Mouse (Mus musculus): ENCODE results near the gene Pdzd8. TPM values are rescaled to one million over a fixed set of nuclear protein-coding genes. Genes with fewer than 3 reads are reported as not detected.

Pdzd8 gene
- polyA plus RNA-seq, 1 experiment from 2014 or later = 15.0 TPM

- H3K4me2 ChIP-seq (ENCODE audit: low read length) = no peak overlapping the region
- no peaks in the 10 kb centered on the region for H3K4me1 ChIP-seq (ENCODE audit: control insufficient read depth, insufficient read depth, low read length)
- no peaks in the 10 kb centered on the region for H3K27me3 ChIP-seq (ENCODE audit: control insufficient read depth, insufficient read depth, low read length)
- H3K36me3 ChIP-seq (ENCODE audit: control insufficient read depth, insufficient read depth, low read length) = no peaks in the 10 kb centered on the region
- WGBS = 85% methylated on average over 2 of the region's 2 CpGs
- H3K27ac ChIP-seq (replicated peaks; ENCODE audit: low read depth, low read length) = no peak overlapping the region
- H3K9me3 ChIP-seq (ENCODE audit: control insufficient read depth, low read length) = peaks cover 9% of the 10 kb centered on the region; the same call in 1 of the 2 replicates
- DNase-seq (no peak), ATAC-seq (ENCODE audit: low FRiP score, low TSS enrichment) (no peak)
- H3K9ac ChIP-seq (replicated peaks; ENCODE audit: low read length) = no peak overlapping the region
- no peak overlapping the region for H3K4me3 ChIP-seq (replicated peaks; ENCODE audit: low read depth, low read length)
These were observed 30.9 kb upstream of the Pdzd8 start for GRCm38 (mm10) chr19:59376481-59376880.

GRCm38 (mm10) chr19:59374940-59375339, 29.4 kb upstream of the Pdzd8 start:
- H3K9me3 ChIP-seq (ENCODE audit: control insufficient read depth, low read length) = peaks cover 9% of the 10 kb centered on the region; the same call in 1 of the 2 replicates
- no peaks in the 10 kb centered on the region for H3K36me3 ChIP-seq (ENCODE audit: control insufficient read depth, insufficient read depth, low read length)
- no peak overlapping the region for H3K9ac ChIP-seq (replicated peaks; ENCODE audit: low read length)
- no peak overlapping the region for H3K4me2 ChIP-seq (ENCODE audit: low read length)
- H3K4me3 ChIP-seq (replicated peaks; ENCODE audit: low read depth, low read length) = no peak overlapping the region
- WGBS = 85% methylated on average over 6 of the region's 6 CpGs
- no peak overlapping the region for H3K27ac ChIP-seq (replicated peaks; ENCODE audit: low read depth, low read length)
- ATAC-seq (ENCODE audit: low FRiP score, low TSS enrichment) = no peak
- no peaks in the 10 kb centered on the region for H3K27me3 ChIP-seq (ENCODE audit: control insufficient read depth, insufficient read depth, low read length)
- H3K4me1 ChIP-seq (ENCODE audit: control insufficient read depth, insufficient read depth, low read length) = no peaks in the 10 kb centered on the region
- no peak for DNase-seq

- no peak for ATAC-seq (ENCODE audit: low FRiP score, low TSS enrichment)
- Histone ChIP-seq H3K4me1 (ENCODE audit: control insufficient read depth, insufficient read depth, low read length) (no peaks in the 10 kb centered on the region), H3K27ac (replicated peaks; ENCODE audit: low read depth, low read length) (no peak overlapping the region), H3K9ac (replicated peaks; ENCODE audit: low read length) (no peak overlapping the region), H3K36me3 (ENCODE audit: control insufficient read depth, insufficient read depth, low read length) (no peaks in the 10 kb centered on the region), H3K9me3 (ENCODE audit: control insufficient read depth, low read length) (peaks cover 9% of the 10 kb centered on the region; the same call in 1 of the 2 replicates), H3K4me2 (ENCODE audit: low read length) (no peak overlapping the region), H3K27me3 (ENCODE audit: control insufficient read depth, insufficient read depth, low read length) (no peaks in the 10 kb centered on the region), H3K4me3 (replicated peaks; ENCODE audit: low read depth, low read length) (no peak overlapping the region)
- no peak for DNase-seq
- 73% methylated on average over 4 of the region's 4 CpGs for WGBS
These were observed 27.3 kb upstream of the Pdzd8 start for GRCm38 (mm10) chr19:59372928-59373327.

GRCm38 (mm10) chr19:59371016-59371415, 25.4 kb upstream of the Pdzd8 start:
- Histone ChIP-seq H3K9ac (replicated peaks; ENCODE audit: low read length) (no peak overlapping the region), H3K9me3 (ENCODE audit: control insufficient read depth, low read length) (peaks cover 6% of the 10 kb centered on the region; the same call in 1 of the 2 replicates), H3K36me3 (ENCODE audit: control insufficient read depth, insufficient read depth, low read length) (no peaks in the 10 kb centered on the region), H3K27me3 (ENCODE audit: control insufficient read depth, insufficient read depth, low read length) (no peaks in the 10 kb centered on the region), H3K4me1 (ENCODE audit: control insufficient read depth, insufficient read depth, low read length) (no peaks in the 10 kb centered on the region), H3K4me2 (ENCODE audit: low read length) (no peak overlapping the region), H3K4me3 (replicated peaks; ENCODE audit: low read depth, low read length) (no peak overlapping the region), H3K27ac (replicated peaks; ENCODE audit: low read depth, low read length) (no peak overlapping the region)
- ATAC-seq (ENCODE audit: low FRiP score, low TSS enrichment) = no peak
- WGBS = 82% methylated on average over 4 of the region's 4 CpGs
- no peak for DNase-seq

GRCm38 (mm10) chr19:59367892-59368291, 22.3 kb upstream of the Pdzd8 start:
- Histone ChIP-seq H3K27ac (replicated peaks; ENCODE audit: low read depth, low read length) (no peak overlapping the region), H3K36me3 (ENCODE audit: control insufficient read depth, insufficient read depth, low read length) (no peaks in the 10 kb centered on the region), H3K4me2 (ENCODE audit: low read length) (no peak overlapping the region), H3K9ac (replicated peaks; ENCODE audit: low read length) (no peak overlapping the region), H3K4me1 (ENCODE audit: control insufficient read depth, insufficient read depth, low read length) (no peaks in the 10 kb centered on the region), H3K9me3 (ENCODE audit: control insufficient read depth, low read length) (no peaks in the 10 kb centered on the region), H3K27me3 (ENCODE audit: control insufficient read depth, insufficient read depth, low read length) (no peaks in the 10 kb centered on the region), H3K4me3 (replicated peaks; ENCODE audit: low read depth, low read length) (no peak overlapping the region)
- ATAC-seq (ENCODE audit: low FRiP score, low TSS enrichment) (no peak), DNase-seq (no peak)
- WGBS = 90% methylated on average over 4 of the region's 4 CpGs

- H3K9ac ChIP-seq (replicated peaks; ENCODE audit: low read length) = no peak overlapping the region
- H3K4me1 ChIP-seq (ENCODE audit: control insufficient read depth, insufficient read depth, low read length) = no peaks in the 10 kb centered on the region
- H3K4me2 ChIP-seq (ENCODE audit: low read length) = no peak overlapping the region
- H3K36me3 ChIP-seq (ENCODE audit: control insufficient read depth, insufficient read depth, low read length) = no peaks in the 10 kb centered on the region
- H3K27ac ChIP-seq (replicated peaks; ENCODE audit: low read depth, low read length) = no peak overlapping the region
- ATAC-seq (ENCODE audit: low FRiP score, low TSS enrichment) (no peak), DNase-seq (no peak)
- no peak overlapping the region for H3K4me3 ChIP-seq (replicated peaks; ENCODE audit: low read depth, low read length)
- H3K27me3 ChIP-seq (ENCODE audit: control insufficient read depth, insufficient read depth, low read length) = no peaks in the 10 kb centered on the region
- no peaks in the 10 kb centered on the region for H3K9me3 ChIP-seq (ENCODE audit: control insufficient read depth, low read length)
- 71% methylated on average over 3 of the region's 3 CpGs for WGBS
These were observed 21.1 kb upstream of the Pdzd8 start for GRCm38 (mm10) chr19:59366724-59367123.

- WGBS = 88% methylated on average over 3 of the region's 3 CpGs
- H3K27ac ChIP-seq (replicated peaks; ENCODE audit: low read depth, low read length) = no peak overlapping the region
- ATAC-seq (ENCODE audit: low FRiP score, low TSS enrichment) (no peak), DNase-seq (no peak)
- H3K27me3 ChIP-seq (ENCODE audit: control insufficient read depth, insufficient read depth, low read length) = no peaks in the 10 kb centered on the region
- no peak overlapping the region for H3K4me2 ChIP-seq (ENCODE audit: low read length)
- no peak overlapping the region for H3K4me3 ChIP-seq (replicated peaks; ENCODE audit: low read depth, low read length)
- H3K9ac ChIP-seq (replicated peaks; ENCODE audit: low read length) = no peak overlapping the region
- H3K4me1 ChIP-seq (ENCODE audit: control insufficient read depth, insufficient read depth, low read length) = no peaks in the 10 kb centered on the region
- H3K9me3 ChIP-seq (ENCODE audit: control insufficient read depth, low read length) = no peaks in the 10 kb centered on the region
- H3K36me3 ChIP-seq (ENCODE audit: control insufficient read depth, insufficient read depth, low read length) = no peaks in the 10 kb centered on the region
These were observed 18.1 kb upstream of the Pdzd8 start for GRCm38 (mm10) chr19:59363666-59364065.

GRCm38 (mm10) chr19:59362646-59363045, 17.1 kb upstream of the Pdzd8 start:
- Histone ChIP-seq H3K27me3 (ENCODE audit: control insufficient read depth, insufficient read depth, low read length) (no peaks in the 10 kb centered on the region), H3K4me3 (replicated peaks; ENCODE audit: low read depth, low read length) (no peak overlapping the region), H3K9me3 (ENCODE audit: control insufficient read depth, low read length) (no peaks in the 10 kb centered on the region), H3K4me1 (ENCODE audit: control insufficient read depth, insufficient read depth, low read length) (no peaks in the 10 kb centered on the region), H3K4me2 (ENCODE audit: low read length) (no peak overlapping the region), H3K36me3 (ENCODE audit: control insufficient read depth, insufficient read depth, low read length) (no peaks in the 10 kb centered on the region), H3K27ac (replicated peaks; ENCODE audit: low read depth, low read length) (no peak overlapping the region), H3K9ac (replicated peaks; ENCODE audit: low read length) (no peak overlapping the region)
- DNase-seq (no peak), ATAC-seq (ENCODE audit: low FRiP score, low TSS enrichment) (no peak)
- 94% methylated on average over 6 of the region's 6 CpGs for WGBS

- no peak for ATAC-seq (ENCODE audit: low FRiP score, low TSS enrichment)
- H3K27ac ChIP-seq (replicated peaks; ENCODE audit: low read depth, low read length) = no peak overlapping the region
- 40% methylated on average over 2 of the region's 2 CpGs for WGBS
These were observed 14.9 kb upstream of the Pdzd8 start for GRCm38 (mm10) chr19:59360486-59360896.

More at GRCm38 (mm10) chr19:59360486-59360896, 14.9 kb upstream of the Pdzd8 start:
- Histone ChIP-seq H3K9me3 (ENCODE audit: control insufficient read depth, low read length) (no peaks in the 10 kb centered on the region), H3K36me3 (ENCODE audit: control insufficient read depth, insufficient read depth, low read length) (no peaks in the 10 kb centered on the region), H3K9ac (replicated peaks; ENCODE audit: low read length) (no peak overlapping the region), H3K27me3 (ENCODE audit: control insufficient read depth, insufficient read depth, low read length) (no peaks in the 10 kb centered on the region), H3K4me2 (ENCODE audit: low read length) (no peak overlapping the region), H3K4me3 (replicated peaks; ENCODE audit: low read depth, low read length) (no peak overlapping the region), H3K4me1 (ENCODE audit: control insufficient read depth, insufficient read depth, low read length) (no peaks in the 10 kb centered on the region)
- DNase-seq = no peak
